Mouse (Mus musculus): Measurements from ENCODE around the gene Bmpr1a. TPM values are rescaled to one million over a fixed set of nuclear protein-coding genes. Genes with fewer than 3 reads are reported as not detected.

The Bmpr1a gene
- polyA plus RNA-seq, 1 experiment from 2014 or later: 37.5 TPM

DNA sequence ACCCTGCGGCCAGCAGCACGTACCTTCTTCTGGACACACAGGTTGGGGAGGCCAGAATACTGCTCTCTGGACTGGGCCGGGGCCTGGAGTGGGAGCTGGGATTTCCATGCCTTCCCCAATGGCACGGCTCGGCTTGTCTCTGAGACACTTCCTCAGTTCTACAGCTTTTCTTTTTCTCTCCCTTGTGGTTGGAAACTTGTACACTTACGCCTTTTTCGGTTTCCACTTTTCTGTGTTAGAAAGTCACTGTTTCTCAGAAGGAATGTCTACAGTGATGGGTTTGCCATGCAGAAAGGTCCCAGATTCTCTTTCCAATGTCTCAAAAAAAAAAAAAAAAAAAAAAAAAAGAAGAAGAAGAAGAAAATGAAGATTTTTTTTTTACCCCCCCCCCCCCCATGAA is 99.7 kb downstream of the Bmpr1a start:
- no peak overlapping the region for H3K4me3 ChIP-seq
- no peak overlapping the region for H3K27ac ChIP-seq
- ATAC-seq (ENCODE audit: low FRiP score, low read depth): no peak
- no peaks in the 10 kb centered on the region for H3K9me3 ChIP-seq
- no peaks in the 10 kb centered on the region for H3K4me1 ChIP-seq
- no peaks in the 10 kb centered on the region for H3K27me3 ChIP-seq (replicated peaks)
- H3K9ac ChIP-seq: no peak overlapping the region
- H3K4me2 ChIP-seq (replicated peaks): no peak overlapping the region
- H3K36me3 ChIP-seq: peaks cover 69% of the 10 kb centered on the region
- 95% methylated on average over 7 of the region's 7 CpGs for WGBS

DNA sequence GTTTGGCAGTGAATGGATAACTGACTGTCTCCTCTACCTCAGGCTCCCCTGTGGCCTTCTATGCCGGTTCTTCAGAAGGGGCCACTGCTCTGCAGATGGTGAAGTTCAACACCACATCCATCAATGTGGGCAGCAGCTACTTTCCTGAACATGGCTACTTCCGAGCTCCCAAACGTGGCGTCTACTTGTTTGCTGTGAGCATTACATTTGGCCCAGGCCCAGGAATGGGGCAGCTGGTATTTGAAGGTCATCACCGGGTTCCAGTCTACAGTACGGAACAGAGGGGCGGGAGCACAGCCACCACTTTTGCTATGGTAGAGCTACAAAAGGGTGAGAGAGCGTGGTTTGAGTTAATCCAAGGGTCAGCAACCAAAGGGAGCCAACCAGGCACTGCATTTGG is 100.3 kb downstream of the Bmpr1a start:
- Histone ChIP-seq H3K36me3 (peaks cover 69% of the 10 kb centered on the region), H3K4me3 (no peak overlapping the region), H3K4me2 (replicated peaks) (no peak overlapping the region), H3K9ac (no peak overlapping the region), H3K27ac (no peak overlapping the region), H3K4me1 (no peaks in the 10 kb centered on the region), H3K9me3 (no peaks in the 10 kb centered on the region), H3K27me3 (replicated peaks) (no peaks in the 10 kb centered on the region)
- 92% methylated on average over 8 of the region's 8 CpGs for WGBS
- ATAC-seq (ENCODE audit: low FRiP score, low read depth): no peak

DNA sequence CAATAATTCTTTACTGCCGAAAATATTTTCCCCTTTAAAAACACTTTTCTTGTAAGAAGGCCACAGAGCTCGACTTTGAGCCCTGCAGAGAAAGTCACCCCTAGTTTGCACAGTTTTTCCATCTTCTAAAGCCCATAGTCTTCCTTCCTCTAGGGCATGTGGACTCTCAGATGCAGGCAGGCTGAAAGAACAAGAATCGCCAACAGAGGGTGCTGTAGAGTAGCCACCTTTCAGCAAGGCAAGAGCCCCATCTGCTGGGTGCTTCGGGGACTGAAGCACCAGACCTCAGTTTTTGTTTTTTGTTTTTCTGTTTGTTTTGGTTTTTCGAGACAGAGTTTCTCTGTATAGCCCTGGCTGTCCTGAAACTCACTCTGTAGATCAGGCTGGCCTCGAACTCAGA is 102.0 kb downstream of the Bmpr1a start:
- no peak overlapping the region for H3K4me3 ChIP-seq
- no peak overlapping the region for H3K9ac ChIP-seq
- H3K9me3 ChIP-seq: no peaks in the 10 kb centered on the region
- no peak overlapping the region for H3K4me2 ChIP-seq (replicated peaks)
- WGBS: 59% methylated on average over 6 of the region's 6 CpGs
- no peak for ATAC-seq (ENCODE audit: low FRiP score, low read depth)
- no peaks in the 10 kb centered on the region for H3K27me3 ChIP-seq (replicated peaks)
- H3K27ac ChIP-seq: no peak overlapping the region
- H3K36me3 ChIP-seq: peaks cover 56% of the 10 kb centered on the region
- no peaks in the 10 kb centered on the region for H3K4me1 ChIP-seq

DNA sequence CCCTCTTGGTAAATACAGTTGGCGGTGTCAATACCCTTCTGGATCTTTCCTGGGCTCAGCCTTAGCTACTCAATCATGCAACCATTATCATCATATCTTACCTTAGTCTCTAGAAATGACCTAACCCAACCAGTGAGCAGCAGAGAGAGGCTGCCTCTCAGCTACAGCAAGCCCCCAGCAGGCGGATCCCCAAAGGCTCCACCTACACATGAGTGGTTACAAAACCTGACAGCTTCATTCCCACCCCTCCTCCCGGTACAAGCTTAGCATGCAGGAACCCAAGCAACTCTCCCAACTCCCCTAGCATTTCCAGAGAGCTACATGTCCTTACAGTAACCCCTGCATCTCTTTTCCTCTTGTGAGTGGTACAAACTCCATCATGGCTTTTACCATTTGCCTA is 103.1 kb downstream of the Bmpr1a start:
- 94% methylated on average over 3 of the region's 3 CpGs for WGBS
- ATAC-seq (ENCODE audit: low FRiP score, low read depth): no peak

DNA sequence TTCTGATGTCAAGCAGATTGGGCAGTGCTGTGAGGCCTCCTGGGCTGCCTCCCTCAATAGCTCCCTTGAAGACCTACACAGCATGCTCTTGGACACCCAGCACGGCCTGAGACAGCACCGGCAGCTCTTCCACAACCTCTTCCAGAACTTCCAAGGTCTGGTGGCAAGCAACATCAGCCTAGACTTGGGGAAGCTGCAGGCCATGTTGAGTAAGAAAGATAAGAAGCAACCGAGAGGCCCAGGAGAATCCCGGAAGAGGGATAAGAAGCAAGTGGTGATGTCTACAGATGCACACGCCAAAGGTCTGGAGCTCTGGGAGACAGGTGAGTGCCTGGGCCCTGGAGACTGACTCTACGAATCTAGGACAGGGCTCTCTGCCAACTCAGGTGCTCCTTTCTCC is 103.8 kb downstream of the Bmpr1a start:
- Histone ChIP-seq H3K9me3 (no peaks in the 10 kb centered on the region), H3K4me3 (no peak overlapping the region), H3K9ac (no peak overlapping the region), H3K27me3 (replicated peaks) (no peaks in the 10 kb centered on the region), H3K4me1 (no peaks in the 10 kb centered on the region), H3K36me3 (peaks cover 42% of the 10 kb centered on the region), H3K27ac (no peak overlapping the region), H3K4me2 (replicated peaks) (no peak overlapping the region)
- 92% methylated on average over 6 of the region's 6 CpGs for WGBS
- no peak for ATAC-seq (ENCODE audit: low FRiP score, low read depth)

More for the DNA sequence above, 103.1 kb downstream of the Bmpr1a start:
- no peaks in the 10 kb centered on the region for H3K9me3 ChIP-seq
- peaks cover 50% of the 10 kb centered on the region for H3K36me3 ChIP-seq
- H3K4me3 ChIP-seq: no peak overlapping the region
- H3K4me1 ChIP-seq: no peaks in the 10 kb centered on the region
- no peak overlapping the region for H3K4me2 ChIP-seq (replicated peaks)
- H3K9ac ChIP-seq: no peak overlapping the region
- H3K27me3 ChIP-seq (replicated peaks): no peaks in the 10 kb centered on the region
- no peak overlapping the region for H3K27ac ChIP-seq

DNA sequence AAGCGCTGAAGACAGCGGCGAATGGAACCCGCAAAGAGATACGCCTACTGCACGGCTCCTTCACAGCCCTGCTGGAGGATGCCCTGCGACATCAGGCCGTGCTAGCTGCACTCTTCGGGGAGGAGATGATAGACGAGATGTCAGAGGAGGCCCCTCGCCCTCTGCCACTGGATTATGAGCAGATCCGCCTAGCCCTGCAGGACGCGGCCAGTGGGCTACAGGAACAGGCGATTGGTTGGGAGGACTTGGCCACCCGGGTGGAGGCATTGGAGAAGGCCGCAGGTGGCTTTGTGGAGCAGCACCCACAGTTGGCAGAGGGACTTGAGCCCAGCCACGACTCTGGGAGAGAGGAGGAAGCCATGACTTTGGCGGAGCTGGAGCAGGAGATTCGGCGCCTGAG is 104.2 kb downstream of the Bmpr1a start:
- Histone ChIP-seq H3K27ac (no peak overlapping the region), H3K27me3 (replicated peaks) (no peaks in the 10 kb centered on the region), H3K4me1 (no peaks in the 10 kb centered on the region), H3K9me3 (no peaks in the 10 kb centered on the region), H3K4me2 (replicated peaks) (no peak overlapping the region), H3K9ac (no peak overlapping the region), H3K36me3 (peaks cover 41% of the 10 kb centered on the region), H3K4me3 (no peak overlapping the region)
- WGBS: 95% methylated on average over 21 of the region's 21 CpGs
- no peak for ATAC-seq (ENCODE audit: low FRiP score, low read depth)

DNA sequence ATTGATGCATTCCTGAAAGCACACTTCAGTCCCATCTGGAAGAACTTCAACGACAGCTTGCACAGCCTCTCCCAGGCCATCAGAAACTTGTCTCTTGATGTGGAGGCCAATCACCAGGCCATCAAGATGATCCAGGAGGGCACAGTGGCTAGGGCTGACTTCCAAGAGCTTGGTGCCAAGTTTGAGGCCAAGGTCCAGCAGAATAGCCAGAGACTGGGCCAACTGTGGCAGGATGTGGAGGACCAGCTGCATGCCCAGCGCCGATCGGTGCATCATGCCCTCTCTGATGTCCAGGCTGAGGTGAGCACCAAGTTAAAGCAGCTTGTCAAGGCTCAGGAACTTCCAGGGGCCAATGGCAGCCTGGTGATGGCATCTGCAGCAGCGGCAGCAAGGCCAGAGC is 105.3 kb downstream of the Bmpr1a start:
- peaks cover 36% of the 10 kb centered on the region for H3K36me3 ChIP-seq
- 97% methylated on average over 5 of the region's 5 CpGs for WGBS
- H3K4me2 ChIP-seq (replicated peaks): no peak overlapping the region
- no peak overlapping the region for H3K27ac ChIP-seq
- no peak overlapping the region for H3K9ac ChIP-seq
- no peak for ATAC-seq (ENCODE audit: low FRiP score, low read depth)
- no peaks in the 10 kb centered on the region for H3K4me1 ChIP-seq
- H3K4me3 ChIP-seq: no peak overlapping the region
- H3K9me3 ChIP-seq: no peaks in the 10 kb centered on the region
- H3K27me3 ChIP-seq (replicated peaks): no peaks in the 10 kb centered on the region

DNA sequence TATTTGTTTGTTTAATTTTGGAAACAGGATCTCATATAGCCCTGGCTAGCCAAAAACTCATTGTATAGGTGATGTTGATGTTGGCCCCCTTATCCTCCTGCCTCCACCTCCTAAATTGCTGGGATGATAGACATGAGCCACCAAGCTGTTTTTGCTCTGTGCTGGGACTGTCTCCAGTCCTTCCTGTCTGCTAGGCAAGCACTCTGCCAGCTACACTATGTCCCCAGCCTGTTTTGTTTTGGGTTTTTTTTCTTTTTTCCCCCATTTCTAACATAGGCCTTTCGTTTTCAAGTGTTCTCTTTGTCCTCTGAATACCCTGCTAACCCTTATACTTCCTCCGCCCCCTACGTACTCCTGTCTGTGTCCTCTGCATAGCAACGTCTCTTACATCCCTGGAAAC is 109.8 kb downstream of the Bmpr1a start:
- H3K4me2 ChIP-seq (replicated peaks): no peak overlapping the region
- no peaks in the 10 kb centered on the region for H3K27me3 ChIP-seq (replicated peaks)
- no peaks in the 10 kb centered on the region for H3K4me1 ChIP-seq
- WGBS: 65% methylated on average over 4 of the region's 4 CpGs
- ATAC-seq (ENCODE audit: low FRiP score, low read depth): no peak
- no peaks in the 10 kb centered on the region for H3K9me3 ChIP-seq
- no peak overlapping the region for H3K27ac ChIP-seq
- H3K4me3 ChIP-seq: no peak overlapping the region
- peaks cover 5% of the 10 kb centered on the region; the same call in 1 of the 2 replicates for H3K36me3 ChIP-seq
- H3K9ac ChIP-seq: no peak overlapping the region

DNA sequence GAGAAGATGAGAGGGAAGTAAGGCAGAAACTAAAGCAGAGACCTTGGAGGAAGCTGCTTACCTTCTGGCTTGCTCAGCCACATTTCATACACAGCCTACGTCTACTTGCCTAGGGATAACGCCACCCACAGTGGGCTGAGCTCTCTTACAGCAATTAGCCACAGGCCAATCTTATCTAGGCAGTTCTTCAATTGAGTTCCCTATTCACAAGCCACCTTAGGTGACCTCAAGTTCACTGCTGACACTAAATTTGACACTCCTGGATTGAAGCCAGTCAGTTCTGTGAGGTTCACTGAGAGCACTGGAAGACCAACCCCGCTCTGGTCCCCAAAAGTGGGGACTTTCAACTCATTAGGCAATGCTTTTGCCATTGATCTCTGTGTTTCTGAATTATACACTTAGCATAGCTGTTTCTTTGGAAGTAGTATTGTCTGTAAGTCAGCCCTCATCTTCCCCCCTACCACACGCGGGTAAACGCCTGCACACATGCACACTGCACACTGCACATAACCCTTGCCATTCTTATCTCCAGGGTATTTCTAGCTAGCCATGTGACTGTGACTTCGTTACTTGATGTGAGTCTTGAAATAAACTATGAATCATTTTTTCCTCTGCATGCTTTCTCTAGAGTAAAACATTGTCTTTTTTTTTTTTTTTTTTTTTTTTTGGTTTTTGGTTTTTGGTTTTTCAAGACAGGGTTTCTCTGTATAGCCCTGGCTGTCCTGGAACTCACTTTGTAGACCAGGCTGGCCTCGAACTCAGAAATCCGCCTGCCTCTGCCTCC is 120.0 kb downstream of the Bmpr1a start:
- no peaks in the 10 kb centered on the region for H3K27me3 ChIP-seq (replicated peaks)
- H3K27ac ChIP-seq: no peak overlapping the region
- no peaks in the 10 kb centered on the region for H3K36me3 ChIP-seq
- H3K9ac ChIP-seq: no peak overlapping the region
- peaks cover 6% of the 10 kb centered on the region for H3K4me1 ChIP-seq
- no peak overlapping the region for H3K4me2 ChIP-seq (replicated peaks)
- no peak for ATAC-seq (ENCODE audit: low FRiP score, low read depth)
- H3K9me3 ChIP-seq: no peaks in the 10 kb centered on the region
- H3K4me3 ChIP-seq: no peak overlapping the region
- 93% methylated on average over 9 of the region's 9 CpGs for WGBS

DNA sequence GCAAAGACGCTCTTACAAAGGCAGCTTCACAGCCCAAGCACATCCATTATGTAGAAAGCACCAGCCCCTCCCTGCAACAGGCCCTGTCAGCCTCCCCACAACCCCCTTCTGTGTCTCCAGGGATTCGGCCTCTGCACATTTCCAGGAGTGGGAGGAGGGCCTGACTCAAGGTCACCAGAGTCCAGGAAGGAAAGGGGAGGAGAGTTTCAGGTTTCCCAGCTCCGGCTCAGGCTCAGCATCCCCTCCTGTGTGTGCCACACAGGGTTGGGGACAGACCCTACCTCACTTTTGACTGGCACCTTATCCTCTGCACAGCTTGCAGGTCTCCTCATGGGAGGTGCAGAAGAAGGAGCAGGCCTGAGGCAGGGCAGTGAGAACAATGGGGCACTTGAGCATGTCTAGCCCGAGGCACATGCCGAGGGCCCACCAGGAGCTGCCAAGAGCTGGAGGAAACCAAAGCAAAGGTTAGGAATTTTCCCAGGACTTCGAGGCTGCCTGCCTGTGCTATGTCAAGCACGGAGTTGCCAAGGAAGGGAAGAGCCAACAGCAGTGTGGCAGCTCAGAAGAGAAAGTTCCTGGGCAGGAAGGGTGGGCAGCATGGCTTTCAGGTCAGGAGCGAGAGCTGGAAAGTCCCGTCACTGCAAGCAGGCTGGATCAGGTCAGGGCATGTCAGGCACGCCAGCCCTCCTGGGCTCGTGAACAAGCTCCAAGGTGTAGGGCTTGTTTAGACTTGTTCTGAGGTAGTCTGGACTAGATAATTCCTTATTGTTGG is 124.4 kb downstream of the Bmpr1a start:
- no peaks in the 10 kb centered on the region for H3K27me3 ChIP-seq (replicated peaks)
- no peak overlapping the region for H3K4me3 ChIP-seq
- no peak overlapping the region for H3K9ac ChIP-seq
- H3K4me1 ChIP-seq: peaks cover 17% of the 10 kb centered on the region
- no peaks in the 10 kb centered on the region for H3K9me3 ChIP-seq
- H3K36me3 ChIP-seq: no peaks in the 10 kb centered on the region
- no peak for ATAC-seq (ENCODE audit: low FRiP score, low read depth)
- WGBS: 48% methylated on average over 11 of the region's 11 CpGs
- no peak overlapping the region for H3K27ac ChIP-seq
- H3K4me2 ChIP-seq (replicated peaks): no peak overlapping the region

DNA sequence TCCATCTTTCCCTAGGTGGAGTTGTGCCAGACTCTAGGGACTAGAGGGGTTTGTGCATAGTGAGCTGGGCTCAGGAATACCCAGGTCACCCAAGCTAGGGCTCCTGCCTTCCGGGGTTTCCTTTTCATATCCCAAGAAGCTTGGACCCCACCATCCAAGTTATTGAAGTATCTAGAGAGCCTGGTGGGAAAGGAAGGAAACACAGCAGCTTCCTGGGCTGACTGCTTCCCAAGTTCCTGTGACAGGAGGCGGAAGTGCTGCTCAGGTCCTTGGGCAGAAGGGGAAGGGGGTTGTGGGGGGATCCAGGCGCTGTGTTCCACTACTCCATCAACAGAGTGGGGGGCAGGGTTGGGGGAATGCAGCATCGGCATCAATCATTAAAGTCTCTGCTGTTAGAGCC is 126.0 kb downstream of the Bmpr1a start:
- Histone ChIP-seq H3K9me3 (no peaks in the 10 kb centered on the region), H3K4me3 (no peak overlapping the region), H3K4me2 (replicated peaks) (no peak overlapping the region; the same call in 1 of the 2 replicates), H3K4me1 (peaks cover 17% of the 10 kb centered on the region), H3K36me3 (no peaks in the 10 kb centered on the region), H3K27ac (no peak overlapping the region), H3K9ac (no peak overlapping the region), H3K27me3 (replicated peaks) (no peaks in the 10 kb centered on the region)
- no peak for ATAC-seq (ENCODE audit: low FRiP score, low read depth)
- 86% methylated on average over 4 of the region's 4 CpGs for WGBS

DNA sequence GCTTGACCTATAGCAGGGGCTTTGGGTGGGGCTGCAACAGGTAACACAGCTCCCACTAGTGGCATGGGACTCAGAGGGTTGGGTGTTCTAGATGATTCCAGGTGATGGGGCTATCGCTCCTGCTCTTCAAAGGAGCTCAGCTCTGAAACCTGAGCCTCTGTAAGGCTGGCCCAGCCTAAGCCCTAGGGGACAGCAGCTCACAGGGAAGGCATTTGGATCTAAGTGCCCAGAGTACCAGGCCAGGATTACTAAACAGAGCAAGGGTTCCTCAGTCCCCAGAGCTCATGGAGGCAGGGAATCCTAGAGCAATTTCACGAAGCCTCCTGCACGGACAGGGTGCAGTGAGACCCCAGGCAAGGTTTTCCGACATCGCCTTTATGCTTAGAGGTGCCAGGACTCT is 127.2 kb downstream of the Bmpr1a start:
- no peaks in the 10 kb centered on the region for H3K27me3 ChIP-seq (replicated peaks)
- H3K4me1 ChIP-seq: peaks cover 17% of the 10 kb centered on the region
- no peak overlapping the region for H3K9ac ChIP-seq
- no peaks in the 10 kb centered on the region for H3K36me3 ChIP-seq
- no peak for ATAC-seq (ENCODE audit: low FRiP score, low read depth)
- H3K4me2 ChIP-seq (replicated peaks): peak overlapping the region; percentile 7; the same call in 1 of the 2 replicates
- H3K9me3 ChIP-seq: no peaks in the 10 kb centered on the region
- no peak overlapping the region for H3K27ac ChIP-seq
- 86% methylated on average over 5 of the region's 5 CpGs for WGBS
- H3K4me3 ChIP-seq: no peak overlapping the region
